Mouse (Mus musculus) neural tube, embryonic 12.5 days (tissue): ENCODE results near the gene Tnfrsf23. TPM values are rescaled to one million over a fixed set of nuclear protein-coding genes. Genes with fewer than 3 reads are reported as not detected.
"Not testable (repeated sequence)": the region's sequence is repeated elsewhere in the genome, so short reads cannot be mapped to it uniquely, and the experiment has no call there.

Source experiments
- ATAC-seq: fragments of 200-750 bp; cut with Nextera tagmentation; 2 replicates; pipeline ENCODE4 v1.8.0; 2017; ENCODE audit warnings: low read depth, mild to moderate bottlenecking, moderate TSS enrichment, moderate library complexity; ENCODE audit not compliant: low FRiP score
- H3K27ac ChIP-seq: fragments of 300-500 bp; sonication (generic); 2 replicates; pipeline ENCODE4 v1.5.1; 2016
- H3K27me3 ChIP-seq: fragments of 300-500 bp; sonication (generic); replicated peaks from 2 replicates; pipeline ENCODE4 v1.6.1; 2016; ENCODE audit warnings: mild to moderate bottlenecking
- H3K36me3 ChIP-seq: fragments of 300-500 bp; sonication (generic); 2 replicates; pipeline ENCODE4 v1.6.1; 2016; ENCODE audit warnings: mild to moderate bottlenecking
- H3K4me1 ChIP-seq: fragments of 300-500 bp; sonication (generic); 2 replicates; pipeline ENCODE4 v1.6.1; 2016
- H3K4me2 ChIP-seq: fragments of 300-500 bp; sonication (generic); replicated peaks from 2 replicates; pipeline ENCODE4 v1.6.1; 2016; ENCODE audit warnings: mild to moderate bottlenecking
- H3K4me3 ChIP-seq: fragments of 300-500 bp; sonication (generic); 2 replicates; pipeline ENCODE4 v1.5.1; 2016
- H3K9ac ChIP-seq: fragments of 300-500 bp; sonication (generic); 2 replicates; pipeline ENCODE4 v1.6.1; 2016; ENCODE audit warnings: mild to moderate bottlenecking
- H3K9me3 ChIP-seq: fragments of 300-500 bp; sonication (generic); 2 replicates; pipeline ENCODE4 v1.6.1; 2016; ENCODE audit warnings: mild to moderate bottlenecking
- WGBS: fragments of 180-500 bp; shearing (Covaris S2); methylation state at CpG from one replicate; pipeline ENCODE4 v1.1.7; 2016; 5-methylcytosine and 5-hydroxymethylcytosine counted together
- polyA plus RNA-seq: library from polyadenylated mRNA; unstranded; fragments of >200 nt; fragmentation: Nextera tagmentation; extraction: Ambion mirVana; gene quantifications from 2 replicates; pipeline ENCODE4 v1.2.1, GENCODE M21; 2016

The Tnfrsf23 gene
- polyA plus RNA-seq, 1 experiment from 2014 or later, result 0.48 TPM

DNA sequence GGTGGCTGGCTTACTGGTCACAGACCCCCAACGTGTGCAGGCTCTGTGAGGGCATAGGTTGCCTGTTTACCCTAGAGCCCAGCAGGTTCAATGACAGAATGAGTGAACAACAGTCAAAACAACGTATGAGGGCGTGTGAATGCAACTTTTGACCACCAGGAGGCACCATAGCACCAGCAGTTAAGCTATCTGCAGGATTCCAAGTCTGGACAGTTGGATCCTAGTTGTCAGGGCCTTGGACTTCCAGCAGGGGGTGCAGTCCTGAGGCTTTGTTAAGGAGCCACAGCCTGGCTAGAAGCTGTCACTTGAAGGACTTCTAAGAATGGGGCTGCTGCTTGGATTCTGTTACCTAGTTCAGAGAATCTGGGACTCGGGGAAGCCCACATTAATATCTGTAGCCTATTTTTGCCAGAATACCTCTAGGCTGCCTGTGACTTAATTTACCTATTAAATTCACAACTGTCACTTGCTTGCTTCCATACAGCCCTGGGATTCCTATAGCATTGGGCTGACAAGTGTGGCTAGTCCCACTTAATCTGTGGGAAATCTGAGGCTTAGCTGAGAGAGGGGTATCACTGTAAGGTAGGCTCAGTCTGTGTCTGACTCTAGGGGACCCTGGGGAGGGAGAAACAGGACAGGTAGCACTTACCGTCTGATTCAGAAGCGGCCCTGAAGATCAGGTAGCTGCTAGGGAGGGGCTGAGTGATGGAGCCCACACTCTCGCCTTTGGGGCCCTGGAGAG lies 21.2 kb upstream of the Tnfrsf23 start:
- H3K27ac ChIP-seq, result no peak overlapping the region
- ATAC-seq, result peak; percentile 66; the same call in 1 of the 2 replicates
- H3K36me3 ChIP-seq, result peaks cover 37% of the 10 kb centered on the region
- H3K4me2 ChIP-seq, result no peak overlapping the region
- H3K27me3 ChIP-seq, result no peaks in the 10 kb centered on the region
- no peak overlapping the region for H3K4me3 ChIP-seq
- no peaks in the 10 kb centered on the region for H3K9me3 ChIP-seq
- no peak overlapping the region for H3K9ac ChIP-seq
- 0 out of 2 replicates have a peak, but pooled peaks cover under 1% of the 10 kb centered on the region for H3K4me1 ChIP-seq
- 37% methylated on average over 7 of the region's 7 CpGs for WGBS

- no peak overlapping the region for H3K4me3 ChIP-seq
- no peaks in the 10 kb centered on the region for H3K9me3 ChIP-seq
- WGBS, result 76% methylated on average over 2 of the region's 2 CpGs
- H3K9ac ChIP-seq, result no peak overlapping the region
- H3K27me3 ChIP-seq, result no peaks in the 10 kb centered on the region
- H3K4me2 ChIP-seq, result no peak overlapping the region
- no peak overlapping the region for H3K27ac ChIP-seq
- no peaks in the 10 kb centered on the region for H3K4me1 ChIP-seq
- no peak for ATAC-seq
- H3K36me3 ChIP-seq, result peaks cover 55% of the 10 kb centered on the region
These were observed 10.5 kb upstream of the Tnfrsf23 start for GRCm38 (mm10) chr7:143696140-143696539.

DNA sequence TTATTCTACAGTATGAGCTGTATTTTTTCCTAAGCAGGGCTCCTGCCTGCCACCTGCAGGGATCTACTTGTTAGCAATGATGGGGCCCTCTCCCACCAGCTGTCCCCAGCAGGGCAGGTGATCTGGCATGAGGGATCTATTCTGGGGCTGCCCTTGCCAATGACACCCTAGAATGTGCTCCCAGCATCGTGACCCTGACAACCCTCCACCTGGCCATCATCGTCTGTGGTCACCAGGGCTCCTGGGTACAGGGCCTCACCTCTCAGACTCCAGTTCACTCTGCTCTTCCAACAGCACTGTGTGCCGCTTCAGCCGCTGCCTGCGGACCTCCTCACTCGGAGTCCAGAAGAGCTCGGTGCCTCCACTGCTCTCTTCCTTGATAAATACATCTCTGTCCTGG lies 8.9 kb upstream of the Tnfrsf23 start:
- no peak for ATAC-seq
- 89% methylated on average over 7 of the region's 7 CpGs for WGBS

GRCm38 (mm10) chr7:143692746-143693510 lies 7.3 kb upstream of the Tnfrsf23 start:
- 89% methylated on average over 12 of the region's 12 CpGs for WGBS
- H3K4me2 ChIP-seq, result no peak overlapping the region
- H3K36me3 ChIP-seq, result peaks cover 78% of the 10 kb centered on the region

More for the DNA sequence above, 8.9 kb upstream of the Tnfrsf23 start:
- no peak overlapping the region for H3K9ac ChIP-seq
- H3K4me2 ChIP-seq, result no peak overlapping the region
- no peak overlapping the region for H3K4me3 ChIP-seq
- H3K36me3 ChIP-seq, result peaks cover 70% of the 10 kb centered on the region
- H3K4me1 ChIP-seq, result no peaks in the 10 kb centered on the region
- no peak overlapping the region for H3K27ac ChIP-seq
- no peaks in the 10 kb centered on the region for H3K27me3 ChIP-seq
- no peaks in the 10 kb centered on the region for H3K9me3 ChIP-seq

DNA sequence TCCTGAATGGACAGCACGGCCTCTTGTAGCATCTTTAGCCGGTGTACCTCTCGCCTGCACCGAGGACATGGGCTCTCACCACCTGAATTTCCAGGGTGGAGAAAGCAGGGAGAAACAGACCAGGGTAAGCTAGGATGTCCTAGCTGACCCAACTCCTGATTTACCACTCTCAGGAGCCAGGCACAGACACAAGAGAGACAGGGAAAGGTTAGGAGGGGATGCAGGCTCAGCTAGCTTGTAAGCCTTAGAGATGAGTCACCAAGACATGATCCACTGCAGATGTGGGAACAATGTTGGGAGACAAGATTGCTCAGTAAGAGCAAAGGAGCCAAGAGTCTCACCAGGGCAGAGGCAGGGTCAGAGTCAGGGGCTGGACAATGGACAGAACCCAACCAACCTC lies 6.2 kb upstream of the Tnfrsf23 start:
- Histone ChIP-seq H3K36me3 (peaks cover 79% of the 10 kb centered on the region), H3K4me3 (no peak overlapping the region), H3K4me2 (no peak overlapping the region), H3K27me3 (no peaks in the 10 kb centered on the region), H3K9ac (no peak overlapping the region), H3K4me1 (no peaks in the 10 kb centered on the region), H3K9me3 (no peaks in the 10 kb centered on the region), H3K27ac (no peak overlapping the region)
- 94% methylated on average over 4 of the region's 4 CpGs for WGBS
- ATAC-seq, result no peak

More at GRCm38 (mm10) chr7:143692746-143693510, 7.3 kb upstream of the Tnfrsf23 start:
- Histone ChIP-seq H3K27ac (no peak overlapping the region), H3K9me3 (no peaks in the 10 kb centered on the region), H3K9ac (no peak overlapping the region), H3K4me1 (no peaks in the 10 kb centered on the region), H3K27me3 (no peaks in the 10 kb centered on the region), H3K4me3 (no peak overlapping the region)
- no peak for ATAC-seq

DNA sequence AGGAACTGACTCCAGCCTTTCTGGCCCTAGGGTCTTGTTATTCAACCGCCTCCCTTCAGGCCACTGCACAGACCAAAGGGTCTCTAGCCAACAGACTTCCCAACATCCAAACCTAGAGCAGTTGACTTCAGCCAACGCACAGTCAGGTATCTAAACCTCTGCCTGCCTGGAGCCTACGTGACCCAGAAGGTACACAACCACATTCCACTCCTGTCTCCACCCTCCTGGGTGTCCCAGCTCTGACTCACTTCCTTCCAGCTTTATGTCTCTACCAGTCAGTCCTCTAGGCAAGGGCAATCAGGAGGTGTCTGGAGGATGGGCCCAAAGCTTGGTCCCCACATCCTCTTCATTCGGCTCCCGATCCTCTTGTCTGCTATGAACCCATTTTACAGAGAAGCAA lies 5.5 kb upstream of the Tnfrsf23 start:
- Histone ChIP-seq H3K27ac (no peak overlapping the region), H3K4me3 (no peak overlapping the region), H3K27me3 (no peaks in the 10 kb centered on the region), H3K9me3 (no peaks in the 10 kb centered on the region), H3K4me1 (no peaks in the 10 kb centered on the region), H3K36me3 (peaks cover 75% of the 10 kb centered on the region), H3K4me2 (no peak overlapping the region), H3K9ac (no peak overlapping the region)
- ATAC-seq, result no peak
- WGBS, result 92% methylated on average over 5 of the region's 5 CpGs

GRCm38 (mm10) chr7:143689946-143690345 lies 4.3 kb upstream of the Tnfrsf23 start:
- Histone ChIP-seq H3K9me3 (no peaks in the 10 kb centered on the region), H3K4me1 (peaks cover 4% of the 10 kb centered on the region; the same call in 1 of the 2 replicates), H3K4me3 (no peak overlapping the region), H3K4me2 (no peak overlapping the region), H3K27ac (no peak overlapping the region), H3K9ac (no peak overlapping the region), H3K27me3 (no peaks in the 10 kb centered on the region), H3K36me3 (peaks cover 65% of the 10 kb centered on the region)
- ATAC-seq, result no peak
- 87% methylated on average over 4 of the region's 4 CpGs for WGBS

DNA sequence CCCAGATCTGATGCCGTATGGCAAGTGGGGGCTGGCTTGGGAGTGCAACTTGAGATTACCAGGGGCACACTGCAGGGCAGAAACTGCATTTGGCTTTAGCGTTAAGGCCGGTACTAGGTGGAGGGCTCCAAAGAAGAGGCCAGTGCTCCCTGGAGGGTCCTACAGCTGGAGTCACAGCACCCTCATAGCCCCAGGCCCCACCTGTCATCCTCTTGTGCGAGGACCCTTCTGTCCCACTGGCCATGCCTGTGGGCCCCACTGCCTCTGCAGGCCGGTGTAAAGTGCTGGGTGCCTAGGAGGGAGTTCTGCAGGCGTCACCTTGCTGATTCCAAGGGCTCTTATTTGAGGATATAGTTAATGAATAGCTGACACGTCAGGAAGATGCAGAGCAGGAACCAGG lies 3.8 kb upstream of the Tnfrsf23 start:
- H3K36me3 ChIP-seq, result peaks cover 61% of the 10 kb centered on the region
- 78% methylated on average over 7 of the region's 7 CpGs for WGBS
- H3K9ac ChIP-seq, result no peak overlapping the region
- H3K9me3 ChIP-seq, result no peaks in the 10 kb centered on the region
- H3K27ac ChIP-seq, result no peak overlapping the region
- H3K4me1 ChIP-seq, result peaks cover 4% of the 10 kb centered on the region; the same call in 1 of the 2 replicates
- no peak for ATAC-seq
- H3K4me2 ChIP-seq, result no peak overlapping the region
- no peak overlapping the region for H3K4me3 ChIP-seq
- H3K27me3 ChIP-seq, result no peaks in the 10 kb centered on the region

- H3K4me1 ChIP-seq, H3K27me3 ChIP-seq, H3K4me3 ChIP-seq, H3K9ac ChIP-seq, H3K27ac ChIP-seq, ATAC-seq, H3K4me2 ChIP-seq, H3K9me3 ChIP-seq: not testable (repeated sequence)
- H3K36me3 ChIP-seq, result peaks cover 33% of the 10 kb centered on the region
- 84% methylated on average over 3 of the region's 3 CpGs for WGBS
These were observed 1.0 kb upstream of the Tnfrsf23 start for GRCm38 (mm10) chr7:143686676-143687075.

DNA sequence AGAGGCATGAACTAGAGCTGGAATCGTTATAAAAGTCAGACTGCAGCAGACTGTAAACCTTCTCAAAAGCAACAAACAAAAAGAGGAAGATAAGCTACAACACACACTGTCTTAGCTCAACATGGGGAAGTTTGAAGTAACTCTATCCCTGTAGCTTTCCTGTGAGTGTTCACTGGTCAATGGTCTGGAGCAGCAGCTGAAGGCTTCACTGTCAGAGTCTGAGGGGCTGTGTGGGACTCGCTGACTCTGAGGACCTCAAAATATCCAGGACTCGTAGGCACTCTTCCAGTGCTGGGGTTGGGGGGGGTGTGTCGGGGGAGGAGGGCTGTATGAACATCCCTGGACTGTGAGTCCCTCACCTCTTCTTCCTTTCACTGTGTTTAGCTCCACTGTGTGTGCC lies 519 bp upstream of the Tnfrsf23 start:
- WGBS, result 62% methylated on average over 4 of the region's 4 CpGs
- not testable (repeated sequence) for H3K4me3 ChIP-seq, H3K4me2 ChIP-seq, H3K27me3 ChIP-seq, H3K9ac ChIP-seq, H3K9me3 ChIP-seq, H3K4me1 ChIP-seq, H3K27ac ChIP-seq
- peak; percentile 37; the same call in 1 of the 2 replicates for ATAC-seq
- peaks cover 28% of the 10 kb centered on the region for H3K36me3 ChIP-seq

DNA sequence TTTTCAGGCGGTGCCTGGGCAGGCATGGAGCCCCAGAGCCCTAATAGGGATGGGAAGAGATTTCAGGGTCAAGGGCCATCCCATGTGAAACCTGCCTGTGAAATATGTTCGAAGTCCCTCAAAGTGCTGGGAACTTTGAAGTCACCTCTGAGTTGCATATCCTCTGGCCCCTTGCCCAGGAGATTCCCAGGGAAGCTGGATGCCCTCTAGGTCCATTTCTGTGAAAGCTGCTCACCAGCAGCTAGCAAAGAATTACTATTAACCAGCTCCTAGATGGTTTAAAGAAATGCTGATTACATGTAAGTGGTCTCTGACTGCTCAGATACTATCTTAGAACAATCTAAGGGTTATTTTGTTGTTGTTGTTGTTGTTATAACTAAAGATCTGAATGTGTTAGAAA lies 1.1 kb downstream of the Tnfrsf23 start:
- not testable (repeated sequence) for H3K9me3 ChIP-seq, H3K27me3 ChIP-seq, H3K9ac ChIP-seq, ATAC-seq, H3K4me3 ChIP-seq, H3K4me2 ChIP-seq, H3K27ac ChIP-seq, H3K4me1 ChIP-seq
- peaks cover 12% of the 10 kb centered on the region; the same call in 1 of the 2 replicates for H3K36me3 ChIP-seq
- WGBS, result 86% methylated on average over 2 of the region's 2 CpGs

DNA sequence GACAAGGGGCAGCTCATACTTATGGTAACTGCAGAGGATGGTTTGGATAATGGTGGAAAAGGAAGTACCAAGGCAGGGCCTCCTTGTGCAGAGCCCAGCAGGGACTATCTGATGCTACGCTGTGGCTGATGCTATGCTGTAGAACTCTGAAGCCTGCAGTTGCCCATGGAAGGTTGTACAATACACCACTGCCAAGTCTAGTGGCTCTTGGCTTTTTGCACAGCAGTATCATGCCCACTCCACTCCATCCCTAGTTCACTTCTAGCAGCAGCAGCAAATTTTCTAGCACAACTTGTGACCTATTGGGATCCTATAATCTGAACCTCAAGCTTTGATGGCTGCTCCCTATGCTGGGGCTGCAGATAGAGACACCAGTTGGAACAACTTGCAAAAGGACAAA lies 4.1 kb downstream of the Tnfrsf23 start:
- H3K9ac ChIP-seq, result no peak overlapping the region
- H3K4me3 ChIP-seq, result no peak overlapping the region
- no peak overlapping the region for H3K27ac ChIP-seq
- 91% methylated on average over 1 of the region's 1 CpGs for WGBS
- no peak overlapping the region for H3K4me2 ChIP-seq
- ATAC-seq, result no peak
- H3K9me3 ChIP-seq, result no peaks in the 10 kb centered on the region
- H3K27me3 ChIP-seq, result no peaks in the 10 kb centered on the region
- H3K36me3 ChIP-seq, result no peaks in the 10 kb centered on the region
- peaks cover 4% of the 10 kb centered on the region; the same call in 1 of the 2 replicates for H3K4me1 ChIP-seq
